Mouse (Mus musculus): ENCODE results near the gene Msh5. TPM values are rescaled to one million over a fixed set of nuclear protein-coding genes. Genes with fewer than 3 reads are reported as not detected.

Msh5 gene
- polyA plus RNA-seq, 1 experiment from 2014 or later: 3.2 TPM

- H3K36me3 ChIP-seq (replicated peaks; ENCODE audit: control insufficient read depth, insufficient read depth, low read depth, low read length): no peaks in the 10 kb centered on the region
- DNase-seq (ENCODE audit: low spot score): no peak
- ATAC-seq (replicated peaks; ENCODE audit: insufficient number of reproducible peaks, low FRiP score, low TSS enrichment, low read depth): no peak
- H3K27me3 ChIP-seq (ENCODE audit: control insufficient read depth, insufficient read depth, low read length): no peaks in the 10 kb centered on the region
- no peak within 1 kb of the TSS for H3K9ac ChIP-seq (replicated peaks; ENCODE audit: low read length)
- no peak within 1 kb of the TSS for H3K27ac ChIP-seq (replicated peaks; ENCODE audit: low read depth, low read length)
- peaks cover 3% of the 10 kb centered on the region for H3K4me1 ChIP-seq (ENCODE audit: control insufficient read depth, insufficient read depth, low read length)
- H3K4me2 ChIP-seq (ENCODE audit: low read depth, low read length): no peak within 1 kb of the TSS
- no peak within 1 kb of the TSS for H3K4me3 ChIP-seq (ENCODE audit: low read depth, low read length)
- H3K9me3 ChIP-seq (replicated peaks; ENCODE audit: control insufficient read depth, low read length): no peaks in the 10 kb centered on the region
- WGBS: 78% methylated on average over 7 of the region's 7 CpGs
Observed at GRCm38 (mm10) chr17:35085208-35085865, 38.8 kb upstream of the Msh5 start, which contains the start of gene Ly6g6f. Ly6g6f (minus strand) TSS chr17:35085610.

- no peak for ATAC-seq (replicated peaks; ENCODE audit: insufficient number of reproducible peaks, low FRiP score, low TSS enrichment, low read depth)
- Histone ChIP-seq H3K27me3 (ENCODE audit: control insufficient read depth, insufficient read depth, low read length) (no peaks in the 10 kb centered on the region), H3K9me3 (replicated peaks; ENCODE audit: control insufficient read depth, low read length) (no peaks in the 10 kb centered on the region), H3K4me2 (ENCODE audit: low read depth, low read length) (no peak overlapping the region), H3K9ac (replicated peaks; ENCODE audit: low read length) (no peak overlapping the region), H3K4me1 (ENCODE audit: control insufficient read depth, insufficient read depth, low read length) (no peaks in the 10 kb centered on the region), H3K4me3 (ENCODE audit: low read depth, low read length) (no peak overlapping the region), H3K36me3 (replicated peaks; ENCODE audit: control insufficient read depth, insufficient read depth, low read depth, low read length) (no peaks in the 10 kb centered on the region), H3K27ac (replicated peaks; ENCODE audit: low read depth, low read length) (no peak overlapping the region)
- WGBS: 72% methylated on average over 3 of the region's 3 CpGs
- no peak for DNase-seq (ENCODE audit: low spot score)
Observed at GRCm38 (mm10) chr17:35083929-35084497, 37.5 kb upstream of the Msh5 start.

GRCm38 (mm10) chr17:35082841-35083576, 36.5 kb upstream of the Msh5 start:
- Histone ChIP-seq H3K4me3 (ENCODE audit: low read depth, low read length) (no peak overlapping the region), H3K27me3 (ENCODE audit: control insufficient read depth, insufficient read depth, low read length) (no peaks in the 10 kb centered on the region), H3K36me3 (replicated peaks; ENCODE audit: control insufficient read depth, insufficient read depth, low read depth, low read length) (no peaks in the 10 kb centered on the region), H3K4me2 (ENCODE audit: low read depth, low read length) (no peak overlapping the region), H3K4me1 (ENCODE audit: control insufficient read depth, insufficient read depth, low read length) (peaks cover 1% of the 10 kb centered on the region; the same call in 1 of the 2 replicates), H3K27ac (replicated peaks; ENCODE audit: low read depth, low read length) (no peak overlapping the region), H3K9ac (replicated peaks; ENCODE audit: low read length) (no peak overlapping the region), H3K9me3 (replicated peaks; ENCODE audit: control insufficient read depth, low read length) (no peaks in the 10 kb centered on the region)
- WGBS: 84% methylated on average over 16 of the region's 16 CpGs
- ATAC-seq (replicated peaks; ENCODE audit: insufficient number of reproducible peaks, low FRiP score, low TSS enrichment, low read depth): no peak
- DNase-seq (ENCODE audit: low spot score): no peak

GRCm38 (mm10) chr17:35080710-35081109, 34.2 kb upstream of the Msh5 start:
- Histone ChIP-seq H3K4me1 (ENCODE audit: control insufficient read depth, insufficient read depth, low read length) (peaks cover 9% of the 10 kb centered on the region), H3K9ac (replicated peaks; ENCODE audit: low read length) (no peak overlapping the region), H3K4me2 (ENCODE audit: low read depth, low read length) (no peak overlapping the region), H3K9me3 (replicated peaks; ENCODE audit: control insufficient read depth, low read length) (no peaks in the 10 kb centered on the region), H3K36me3 (replicated peaks; ENCODE audit: control insufficient read depth, insufficient read depth, low read depth, low read length) (no peaks in the 10 kb centered on the region), H3K4me3 (ENCODE audit: low read depth, low read length) (no peak overlapping the region), H3K27ac (replicated peaks; ENCODE audit: low read depth, low read length) (no peak overlapping the region), H3K27me3 (ENCODE audit: control insufficient read depth, insufficient read depth, low read length) (no peaks in the 10 kb centered on the region)
- DNase-seq (ENCODE audit: low spot score): no peak
- WGBS: 66% methylated on average over 4 of the region's 4 CpGs
- ATAC-seq (replicated peaks; ENCODE audit: insufficient number of reproducible peaks, low FRiP score, low TSS enrichment, low read depth): no peak

GRCm38 (mm10) chr17:35080248-35080647, 33.7 kb upstream of the Msh5 start:
- H3K9ac ChIP-seq (replicated peaks; ENCODE audit: low read length): no peak overlapping the region
- no peaks in the 10 kb centered on the region for H3K9me3 ChIP-seq (replicated peaks; ENCODE audit: control insufficient read depth, low read length)
- DNase-seq (ENCODE audit: low spot score) (no peak), ATAC-seq (replicated peaks; ENCODE audit: insufficient number of reproducible peaks, low FRiP score, low TSS enrichment, low read depth) (no peak)
- H3K36me3 ChIP-seq (replicated peaks; ENCODE audit: control insufficient read depth, insufficient read depth, low read depth, low read length): no peaks in the 10 kb centered on the region
- H3K27ac ChIP-seq (replicated peaks; ENCODE audit: low read depth, low read length): no peak overlapping the region
- 67% methylated on average over 6 of the region's 6 CpGs for WGBS
- H3K27me3 ChIP-seq (ENCODE audit: control insufficient read depth, insufficient read depth, low read length): no peaks in the 10 kb centered on the region
- H3K4me2 ChIP-seq (ENCODE audit: low read depth, low read length): no peak overlapping the region
- peaks cover 9% of the 10 kb centered on the region for H3K4me1 ChIP-seq (ENCODE audit: control insufficient read depth, insufficient read depth, low read length)
- H3K4me3 ChIP-seq (ENCODE audit: low read depth, low read length): no peak overlapping the region

GRCm38 (mm10) chr17:35079778-35080177, 33.2 kb upstream of the Msh5 start:
- WGBS: 64% methylated on average over 9 of the region's 9 CpGs

GRCm38 (mm10) chr17:35077786-35078233, 31.3 kb upstream of the Msh5 start, which contains the start of gene Ly6g6d:
Ly6g6d (minus strand) TSS chr17:35078065.
- Histone ChIP-seq H3K4me2 (ENCODE audit: low read depth, low read length) (peak within 1 kb of the TSS; percentile 7; the same call in 1 of the 2 replicates), H3K9me3 (replicated peaks; ENCODE audit: control insufficient read depth, low read length) (no peaks in the 10 kb centered on the region), H3K4me1 (ENCODE audit: control insufficient read depth, insufficient read depth, low read length) (peaks cover 9% of the 10 kb centered on the region), H3K36me3 (replicated peaks; ENCODE audit: control insufficient read depth, insufficient read depth, low read depth, low read length) (no peaks in the 10 kb centered on the region), H3K27ac (replicated peaks; ENCODE audit: low read depth, low read length) (no peak within 1 kb of the TSS), H3K9ac (replicated peaks; ENCODE audit: low read length) (peak within 1 kb of the TSS; percentile 26), H3K4me3 (ENCODE audit: low read depth, low read length) (no peak within 1 kb of the TSS), H3K27me3 (ENCODE audit: control insufficient read depth, insufficient read depth, low read length) (no peaks in the 10 kb centered on the region)
- DNase-seq (ENCODE audit: low spot score) (no peak), ATAC-seq (replicated peaks; ENCODE audit: insufficient number of reproducible peaks, low FRiP score, low TSS enrichment, low read depth) (peak; percentile 58; the same call in 1 of the 2 replicates)
- WGBS: 8% methylated on average over 14 of the region's 14 CpGs

More at GRCm38 (mm10) chr17:35079778-35080177, 33.2 kb upstream of the Msh5 start:
- no peak for ATAC-seq (replicated peaks; ENCODE audit: insufficient number of reproducible peaks, low FRiP score, low TSS enrichment, low read depth)
- Histone ChIP-seq H3K27ac (replicated peaks; ENCODE audit: low read depth, low read length) (no peak overlapping the region), H3K36me3 (replicated peaks; ENCODE audit: control insufficient read depth, insufficient read depth, low read depth, low read length) (no peaks in the 10 kb centered on the region), H3K9me3 (replicated peaks; ENCODE audit: control insufficient read depth, low read length) (no peaks in the 10 kb centered on the region), H3K9ac (replicated peaks; ENCODE audit: low read length) (no peak overlapping the region), H3K4me2 (ENCODE audit: low read depth, low read length) (no peak overlapping the region), H3K27me3 (ENCODE audit: control insufficient read depth, insufficient read depth, low read length) (no peaks in the 10 kb centered on the region), H3K4me1 (ENCODE audit: control insufficient read depth, insufficient read depth, low read length) (peaks cover 9% of the 10 kb centered on the region), H3K4me3 (ENCODE audit: low read depth, low read length) (no peak overlapping the region)
- no peak for DNase-seq (ENCODE audit: low spot score)

GRCm38 (mm10) chr17:35077285-35077684, 30.7 kb upstream of the Msh5 start:
- H3K9me3 ChIP-seq (replicated peaks; ENCODE audit: control insufficient read depth, low read length): no peaks in the 10 kb centered on the region
- no peak for ATAC-seq (replicated peaks; ENCODE audit: insufficient number of reproducible peaks, low FRiP score, low TSS enrichment, low read depth)
- no peak overlapping the region for H3K27ac ChIP-seq (replicated peaks; ENCODE audit: low read depth, low read length)

More at GRCm38 (mm10) chr17:35077285-35077684, 30.7 kb upstream of the Msh5 start:
- no peak for DNase-seq (ENCODE audit: low spot score)
- Histone ChIP-seq H3K4me2 (ENCODE audit: low read depth, low read length) (no peak overlapping the region), H3K27me3 (ENCODE audit: control insufficient read depth, insufficient read depth, low read length) (no peaks in the 10 kb centered on the region), H3K36me3 (replicated peaks; ENCODE audit: control insufficient read depth, insufficient read depth, low read depth, low read length) (no peaks in the 10 kb centered on the region), H3K4me3 (ENCODE audit: low read depth, low read length) (no peak overlapping the region), H3K4me1 (ENCODE audit: control insufficient read depth, insufficient read depth, low read length) (peaks cover 9% of the 10 kb centered on the region), H3K9ac (replicated peaks; ENCODE audit: low read length) (peak overlapping the region; percentile 6; the same call in 1 of the 2 replicates)
- 50% methylated on average over 2 of the region's 2 CpGs for WGBS
